1 mouse cellular context compared by ENCODE assay signal in the genomic region with DNA sequence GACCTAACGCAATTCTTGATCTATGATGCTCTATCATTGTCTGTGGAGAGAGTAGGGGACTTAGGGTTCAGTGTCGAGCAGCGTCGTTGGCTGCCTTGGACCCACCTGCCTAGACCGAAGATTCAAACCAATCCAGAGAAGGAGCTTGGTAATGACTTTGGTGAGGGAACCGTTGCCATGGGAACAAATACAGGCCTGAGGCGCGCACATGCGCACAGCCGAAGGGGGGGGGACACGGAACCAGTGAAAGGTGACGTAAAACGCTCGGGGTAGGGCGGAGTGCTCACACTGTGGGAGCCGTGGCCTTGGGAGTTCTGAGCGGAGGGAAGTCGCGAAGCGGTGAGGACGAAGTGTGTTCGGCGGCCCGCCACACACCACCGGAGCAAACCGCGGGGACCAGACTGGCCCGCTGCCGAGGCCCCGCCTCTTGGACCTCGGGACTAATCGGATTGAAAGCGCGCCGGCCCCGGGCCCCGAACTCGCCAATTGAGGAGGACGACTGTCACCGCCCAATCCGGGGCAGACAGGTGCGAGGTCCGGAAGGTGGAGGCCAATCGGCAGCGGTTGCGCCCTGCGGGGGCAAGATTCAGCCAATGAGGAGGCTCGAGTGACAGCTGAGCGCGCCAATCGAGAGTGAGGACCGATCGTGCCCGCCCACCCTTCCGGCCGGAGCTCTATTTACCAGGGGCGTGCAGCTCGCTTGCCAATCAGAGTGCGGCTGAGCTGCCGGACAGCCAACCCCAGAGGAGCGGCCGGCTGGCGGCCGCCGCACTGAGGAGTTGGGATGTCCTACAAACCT.
A peak's percentile ranks its signal among the peaks of the same experiment; 100 is the strongest.
TF ChIP-seq lines count a peak whose summit lies in the region.

Gene Cdk2ap2 (plus strand): TSS at position 541 of the 799 bp plus-strand sequence.

TF ChIP-seq in myocyte, 11 proteins besides CTCF, POLR2A, EP300 and RAD21 (continued from another document):
- TF ChIP-seq CEBPB (IDR thresholded peaks at IDR 0.05; ENCODE audit: insufficient read depth, poor library complexity, severe bottlenecking) (no peak), E2F4 (IDR thresholded peaks at IDR 0.05; ENCODE audit: insufficient read depth) (peak; percentile 49), REST (IDR thresholded peaks at IDR 0.05; ENCODE audit: insufficient read depth, insufficient read length) (no peak), SRF (IDR thresholded peaks at IDR 0.05; ENCODE audit: control insufficient read depth, insufficient read length, low read depth) (no peak), USF1 (IDR thresholded peaks at IDR 0.05; ENCODE audit: low read depth) (no peak), MYOD1 (IDR thresholded peaks at IDR 0.05; ENCODE audit: control insufficient read depth in 1 of 3, insufficient read length in 2 of 3, low read depth in 2 of 3) (peak in 2 of 3 experiments; percentile 68 to 76)
